ENCODE assay signal across 8 mouse cellular contexts in genomic region chr7:12910181-12910668, GRCm38 (mm10). TPM values are rescaled to one million over a fixed set of nuclear protein-coding genes. Genes with fewer than 3 reads are reported as not detected.
DNase-seq lines count a peak whose midpoint lies in the region; ATAC-seq lines count a peak whose summit lies in the region.

No protein-coding gene starts in this region.

- no peaks in the 10 kb centered on the region for H3K9me3 ChIP-seq in megakaryocyte, embryonic 14.5 days

- H3K27me3 ChIP-seq in megakaryocyte, embryonic 14.5 days (replicated peaks) = no peaks in the 10 kb centered on the region

- peak overlapping the region; percentile 92 for H3K4me3 ChIP-seq in megakaryocyte, embryonic 14.5 days (replicated peaks)

- intact Hi-C loops in gastrocnemius, postnatal 14 days (cut with DNase I; ENCODE audit: low total_unique reads) = loop anchor here (10.0 kb wide), 1 partner anchor 85 kb away; the partner anchor contains the start of genes Slc27a5 and Trim28
- intact Hi-C loops in left cerebral cortex, postnatal 14 days (cut with DNase I) = loop anchor here (5.0 to 10.0 kb wide), 3 partner anchors 97 to 423 kb away; no protein-coding TSS in a partner anchor

- H3K36me3 ChIP-seq in megakaryocyte, embryonic 14.5 days (replicated peaks; ENCODE audit: low read length) = peaks cover 42% of the 10 kb centered on the region

- H3K4me1 ChIP-seq in megakaryocyte, embryonic 14.5 days = peaks cover 72% of the 10 kb centered on the region

- ATAC-seq in inflammation-experienced regulatory T-cells, adult 6 months = peak; percentile 69

- peak; percentile 30 for DNase-seq in adrenal gland, adult 8-10 months
- peak; percentile 81 for DNase-seq in embryo, embryonic 10 days (ENCODE audit: low spot score)
- peak; percentile 42 for DNase-seq in gastrocnemius, postnatal 14 days
- peak; percentile 53 to 61 for DNase-seq in left cerebral cortex, postnatal 14 days (ENCODE audit: low spot score in 2 of 2)
- peak; percentile 69 to 70 for DNase-seq in right cerebral cortex, adult 2 months (ENCODE audit: low spot score in 2 of 2)
- peak; percentile 39 for DNase-seq in urinary bladder, adult 2 months (ENCODE audit: low spot score)

RNA-seq across cellular contexts. Expression of gene Rps5, which starts 11.9 kb away (rescaled TPM):
- total RNA-seq in adrenal gland, adult 8-10 months (2022) = 100 to 1,000 TPM; 901 to 965 (median 918) TPM
- total RNA-seq in gastrocnemius, postnatal 14 days (2021) = 100 to 1,000 TPM; 667 to 730 TPM
- polyA plus RNA-seq in inflammation-experienced regulatory T-cells, adult 6 months (2017; shearing (Covaris generic)) = 1,000 to 10,000 TPM; 1,828 to 3,143 (median 2,832) TPM
- 100 to 1,000 TPM; 363 to 401 TPM for total RNA-seq in left cerebral cortex, postnatal 14 days (2021)
- 434 and 3,041 TPM in 2 replicates for polyA plus RNA-seq in megakaryocyte, embryonic 14.5 days (2012; ENCODE audit: insufficient read depth, low replicate concordance)
- 2,520 and 2,810 TPM in 2 replicates for polyA plus RNA-seq in urinary bladder, adult 2 months (2012; rRNA removed)

RNA-seq across cellular contexts. Expression of gene Zscan22, which starts 12.6 kb away (rescaled TPM):
- total RNA-seq in adrenal gland, adult 8-10 months (2022) = 10 to 100 TPM; 12.0 to 19.1 (median 16.4) TPM
- total RNA-seq in gastrocnemius, postnatal 14 days (2021) = 1 to 10 TPM; 3.1 TPM
- polyA plus RNA-seq in inflammation-experienced regulatory T-cells, adult 6 months (2017; shearing (Covaris generic)) = 10 to 100 TPM; 10.5 to 11.0 (median 10.6) TPM
- 10 to 100 TPM; 12.2 to 13.4 TPM for total RNA-seq in left cerebral cortex, postnatal 14 days (2021)
- polyA plus RNA-seq in megakaryocyte, embryonic 14.5 days (2012; ENCODE audit: insufficient read depth, low replicate concordance) = 1.4 and 1.5 TPM in 2 replicates
- 11.4 and 12.3 TPM in 2 replicates for polyA plus RNA-seq in urinary bladder, adult 2 months (2012; rRNA removed)

RNA-seq across cellular contexts. Expression of gene Rnf225, which starts 17.0 kb away (rescaled TPM):
- total RNA-seq in adrenal gland, adult 8-10 months (2022) = under 1 TPM; 0.20 to 0.38 (median 0.34) TPM
- under 1 TPM; 0.25 to 0.27 TPM for total RNA-seq in gastrocnemius, postnatal 14 days (2021)
- polyA plus RNA-seq in inflammation-experienced regulatory T-cells, adult 6 months (2017; shearing (Covaris generic)) = under 1 TPM in 2 of 3 experiments, not detected in 1; 0.11 to 0.28 TPM
- 1 to 10 TPM; 1.1 to 1.4 TPM for total RNA-seq in left cerebral cortex, postnatal 14 days (2021)
- polyA plus RNA-seq in megakaryocyte, embryonic 14.5 days (2012; ENCODE audit: insufficient read depth, low replicate concordance) = 1.5 and 2.4 TPM in 2 replicates
- polyA plus RNA-seq in urinary bladder, adult 2 months (2012; rRNA removed) = 2.1 and 2.3 TPM in 2 replicates

RNA-seq across cellular contexts. Expression of gene Zfp128, which starts 29.2 kb away (rescaled TPM):
- 1 to 10 TPM; 3.5 to 6.3 (median 4.1) TPM for total RNA-seq in adrenal gland, adult 8-10 months (2022)
- 1 to 10 TPM; 1.9 to 2.1 TPM for total RNA-seq in gastrocnemius, postnatal 14 days (2021)
- 1 to 10 TPM; 1.1 to 1.6 (median 1.6) TPM for polyA plus RNA-seq in inflammation-experienced regulatory T-cells, adult 6 months (2017; shearing (Covaris generic))
- 1 to 10 TPM; 7.1 to 7.4 TPM for total RNA-seq in left cerebral cortex, postnatal 14 days (2021)
- 0.25 TPM in 1 of 2 replicates, not detected in the other for polyA plus RNA-seq in megakaryocyte, embryonic 14.5 days (2012; ENCODE audit: insufficient read depth, low replicate concordance)
- polyA plus RNA-seq in urinary bladder, adult 2 months (2012; rRNA removed) = 2.5 TPM in 2 replicates

RNA-seq across cellular contexts. Expression of gene Zfp324, which starts 55.4 kb away (rescaled TPM):
- total RNA-seq in adrenal gland, adult 8-10 months (2022) = 10 to 100 TPM; 11.9 to 15.8 (median 13.8) TPM
- 1 to 10 TPM; 2.2 to 3.7 TPM for total RNA-seq in gastrocnemius, postnatal 14 days (2021)
- 1 to 10 TPM; 1.8 to 3.6 (median 2.6) TPM for polyA plus RNA-seq in inflammation-experienced regulatory T-cells, adult 6 months (2017; shearing (Covaris generic))
- total RNA-seq in left cerebral cortex, postnatal 14 days (2021) = 10 to 100 TPM; 13.4 to 13.6 TPM
- 1.9 and 2.1 TPM in 2 replicates for polyA plus RNA-seq in megakaryocyte, embryonic 14.5 days (2012; ENCODE audit: insufficient read depth, low replicate concordance)
- 4.6 and 4.7 TPM in 2 replicates for polyA plus RNA-seq in urinary bladder, adult 2 months (2012; rRNA removed)

Comparison
In these comparisons a context has a peak if more than half of its experiments do, and no peak if none do; other contexts are left out.
1. Peak in every context shown above with its lines: DNase-seq, ATAC-seq and H3K4me3 ChIP-seq.
2. DNase-seq: peak in every context shown above with its lines; median percentile 81 in embryo, embryonic 10 days; 70 in right cerebral cortex, adult 2 months; 57 in left cerebral cortex, postnatal 14 days; 42 in gastrocnemius, postnatal 14 days; 39 in urinary bladder, adult 2 months; 30 in adrenal gland, adult 8-10 months.